Mouse (Mus musculus): ENCODE results near the gene Has3. TPM values are rescaled to one million over a fixed set of nuclear protein-coding genes. Genes with fewer than 3 reads are reported as not detected.
"Not testable (repeated sequence)": the region's sequence is repeated elsewhere in the genome, so short reads cannot be mapped to it uniquely, and the experiment has no call there.

Gene Has3
- polyA plus RNA-seq, 1 experiment from 2014 or later: 0.70 TPM

GRCm38 (mm10) chr8:106872454-106873034, 2.5 kb downstream of the Has3 start:
- Histone ChIP-seq H3K9ac (replicated peaks; ENCODE audit: low read length) (peak overlapping the region; percentile 53), H3K27ac (replicated peaks; ENCODE audit: low read depth, low read length) (0 out of 2 replicates have a peak overlapping the region, but pooled peaks have one; percentile 63), H3K4me1 (ENCODE audit: control insufficient read depth, insufficient read depth, low read length) (peaks cover 30% of the 10 kb centered on the region), H3K36me3 (ENCODE audit: control insufficient read depth, insufficient read depth, low read length) (peaks cover 20% of the 10 kb centered on the region), H3K4me3 (replicated peaks; ENCODE audit: low read depth, low read length) (peak overlapping the region; percentile 56), H3K27me3 (ENCODE audit: control insufficient read depth, insufficient read depth, low read length) (peaks cover 41% of the 10 kb centered on the region; the same call in 1 of the 2 replicates), H3K9me3 (ENCODE audit: control insufficient read depth, low read length) (no peaks in the 10 kb centered on the region), H3K4me2 (ENCODE audit: low read length) (peak overlapping the region; percentile 98)
- ATAC-seq (ENCODE audit: low FRiP score, low TSS enrichment) (no peak), DNase-seq (peak; percentile 36)
- WGBS: 5% methylated on average over 8 of the region's 8 CpGs

- ATAC-seq (ENCODE audit: low FRiP score, low TSS enrichment): no peak
- DNase-seq: no peak
- H3K36me3 ChIP-seq (ENCODE audit: control insufficient read depth, insufficient read depth, low read length): peaks cover 70% of the 10 kb centered on the region
- no peaks in the 10 kb centered on the region for H3K4me1 ChIP-seq (ENCODE audit: control insufficient read depth, insufficient read depth, low read length)
- H3K4me2 ChIP-seq (ENCODE audit: low read length): no peak overlapping the region
- 95% methylated on average over 8 of the region's 8 CpGs for WGBS
- no peaks in the 10 kb centered on the region for H3K9me3 ChIP-seq (ENCODE audit: control insufficient read depth, low read length)
- H3K4me3 ChIP-seq (replicated peaks; ENCODE audit: low read depth, low read length): no peak overlapping the region
- H3K27ac ChIP-seq (replicated peaks; ENCODE audit: low read depth, low read length): no peak overlapping the region
- no peaks in the 10 kb centered on the region for H3K27me3 ChIP-seq (ENCODE audit: control insufficient read depth, insufficient read depth, low read length)
- H3K9ac ChIP-seq (replicated peaks; ENCODE audit: low read length): no peak overlapping the region
Observed at GRCm38 (mm10) chr8:106880121-106880707, 10.2 kb downstream of the Has3 start.

GRCm38 (mm10) chr8:106884094-106884493, 14.1 kb downstream of the Has3 start:
- not testable (repeated sequence) for H3K9ac ChIP-seq (replicated peaks; ENCODE audit: low read length); H3K4me1 ChIP-seq (ENCODE audit: control insufficient read depth, insufficient read depth, low read length); H3K4me3 ChIP-seq (replicated peaks; ENCODE audit: low read depth, low read length); H3K27me3 ChIP-seq (ENCODE audit: control insufficient read depth, insufficient read depth, low read length); H3K27ac ChIP-seq (replicated peaks; ENCODE audit: low read depth, low read length); H3K9me3 ChIP-seq (ENCODE audit: control insufficient read depth, low read length); H3K4me2 ChIP-seq (ENCODE audit: low read length); ATAC-seq (ENCODE audit: low FRiP score, low TSS enrichment); DNase-seq
- 90% methylated on average over 11 of the region's 11 CpGs for WGBS
- peaks cover 65% of the 10 kb centered on the region for H3K36me3 ChIP-seq (ENCODE audit: control insufficient read depth, insufficient read depth, low read length)

GRCm38 (mm10) chr8:106884826-106885400, 14.9 kb downstream of the Has3 start:
- not testable (repeated sequence) for H3K4me3 ChIP-seq (replicated peaks; ENCODE audit: low read depth, low read length); H3K4me1 ChIP-seq (ENCODE audit: control insufficient read depth, insufficient read depth, low read length); H3K9ac ChIP-seq (replicated peaks; ENCODE audit: low read length); H3K4me2 ChIP-seq (ENCODE audit: low read length); H3K27me3 ChIP-seq (ENCODE audit: control insufficient read depth, insufficient read depth, low read length); ATAC-seq (ENCODE audit: low FRiP score, low TSS enrichment); DNase-seq; H3K27ac ChIP-seq (replicated peaks; ENCODE audit: low read depth, low read length); H3K9me3 ChIP-seq (ENCODE audit: control insufficient read depth, low read length)
- 97% methylated on average over 4 of the region's 4 CpGs for WGBS
- peaks cover 58% of the 10 kb centered on the region for H3K36me3 ChIP-seq (ENCODE audit: control insufficient read depth, insufficient read depth, low read length)

GRCm38 (mm10) chr8:106887336-106888189, 17.5 kb downstream of the Has3 start:
- Histone ChIP-seq H3K9me3 (ENCODE audit: control insufficient read depth, low read length) (no peaks in the 10 kb centered on the region), H3K4me2 (ENCODE audit: low read length) (no peak overlapping the region), H3K27ac (replicated peaks; ENCODE audit: low read depth, low read length) (no peak overlapping the region), H3K4me1 (ENCODE audit: control insufficient read depth, insufficient read depth, low read length) (peaks cover 8% of the 10 kb centered on the region), H3K9ac (replicated peaks; ENCODE audit: low read length) (no peak overlapping the region), H3K27me3 (ENCODE audit: control insufficient read depth, insufficient read depth, low read length) (no peaks in the 10 kb centered on the region), H3K4me3 (replicated peaks; ENCODE audit: low read depth, low read length) (no peak overlapping the region), H3K36me3 (ENCODE audit: control insufficient read depth, insufficient read depth, low read length) (peaks cover 33% of the 10 kb centered on the region)
- ATAC-seq (ENCODE audit: low FRiP score, low TSS enrichment) (no peak; the same call in 1 of the 2 replicates), DNase-seq (peak; percentile 94)
- 46% methylated on average over 5 of the region's 5 CpGs for WGBS

GRCm38 (mm10) chr8:106888803-106889202, 18.8 kb downstream of the Has3 start:
- no peak overlapping the region for H3K4me2 ChIP-seq (ENCODE audit: low read length)
- peaks cover 8% of the 10 kb centered on the region for H3K4me1 ChIP-seq (ENCODE audit: control insufficient read depth, insufficient read depth, low read length)
- ATAC-seq (ENCODE audit: low FRiP score, low TSS enrichment) (no peak), DNase-seq (no peak)
- 90% methylated on average over 3 of the region's 3 CpGs for WGBS
- no peaks in the 10 kb centered on the region for H3K9me3 ChIP-seq (ENCODE audit: control insufficient read depth, low read length)
- H3K4me3 ChIP-seq (replicated peaks; ENCODE audit: low read depth, low read length): no peak overlapping the region
- H3K27me3 ChIP-seq (ENCODE audit: control insufficient read depth, insufficient read depth, low read length): no peaks in the 10 kb centered on the region
- no peak overlapping the region for H3K27ac ChIP-seq (replicated peaks; ENCODE audit: low read depth, low read length)
- H3K36me3 ChIP-seq (ENCODE audit: control insufficient read depth, insufficient read depth, low read length): peaks cover 22% of the 10 kb centered on the region
- no peak overlapping the region for H3K9ac ChIP-seq (replicated peaks; ENCODE audit: low read length)

GRCm38 (mm10) chr8:106892210-106892805, 22.3 kb downstream of the Has3 start:
- WGBS: under 1% methylated on average over 15 of the region's 15 CpGs

GRCm38 (mm10) chr8:106892806-106893451, 22.9 kb downstream of the Has3 start:
- Histone ChIP-seq H3K36me3 (ENCODE audit: control insufficient read depth, insufficient read depth, low read length) (peaks cover 19% of the 10 kb centered on the region), H3K27me3 (ENCODE audit: control insufficient read depth, insufficient read depth, low read length) (no peaks in the 10 kb centered on the region), H3K9ac (replicated peaks; ENCODE audit: low read length) (peak overlapping the region; percentile 94), H3K4me1 (ENCODE audit: control insufficient read depth, insufficient read depth, low read length) (peaks cover 12% of the 10 kb centered on the region), H3K9me3 (ENCODE audit: control insufficient read depth, low read length) (no peaks in the 10 kb centered on the region), H3K4me2 (ENCODE audit: low read length) (peak overlapping the region; percentile 86), H3K27ac (replicated peaks; ENCODE audit: low read depth, low read length) (peak overlapping the region; percentile 95), H3K4me3 (replicated peaks; ENCODE audit: low read depth, low read length) (peak overlapping the region; percentile 93)
- ATAC-seq (ENCODE audit: low FRiP score, low TSS enrichment) (peak; percentile 87), DNase-seq (no peak)
- WGBS: under 1% methylated on average over 43 of the region's 57 CpGs

More at GRCm38 (mm10) chr8:106892210-106892805, 22.3 kb downstream of the Has3 start:
- peak overlapping the region; percentile 94 for H3K9ac ChIP-seq (replicated peaks; ENCODE audit: low read length)
- no peaks in the 10 kb centered on the region for H3K9me3 ChIP-seq (ENCODE audit: control insufficient read depth, low read length)
- no peaks in the 10 kb centered on the region for H3K27me3 ChIP-seq (ENCODE audit: control insufficient read depth, insufficient read depth, low read length)
- H3K27ac ChIP-seq (replicated peaks; ENCODE audit: low read depth, low read length): peak overlapping the region; percentile 95
- peaks cover 12% of the 10 kb centered on the region for H3K4me1 ChIP-seq (ENCODE audit: control insufficient read depth, insufficient read depth, low read length)
- DNase-seq (peak; percentile 53), ATAC-seq (ENCODE audit: low FRiP score, low TSS enrichment) (no peak)
- peak overlapping the region; percentile 93 for H3K4me3 ChIP-seq (replicated peaks; ENCODE audit: low read depth, low read length)
- peak overlapping the region; percentile 86 for H3K4me2 ChIP-seq (ENCODE audit: low read length)
- H3K36me3 ChIP-seq (ENCODE audit: control insufficient read depth, insufficient read depth, low read length): peaks cover 15% of the 10 kb centered on the region

Data from midbrain, embryonic 14.5 days (tissue).